Mouse (Mus musculus) liver, embryonic 15.5 days (tissue): ENCODE results near the gene Fam25c. TPM values are rescaled to one million over a fixed set of nuclear protein-coding genes. Genes with fewer than 3 reads are reported as not detected.
"Not testable (repeated sequence)": the region's sequence is repeated elsewhere in the genome, so short reads cannot be mapped to it uniquely, and the experiment has no call there.

ENCODE experiments used
- ATAC-seq: fragments of 200-750 bp; cut with Nextera tagmentation; 2 replicates; pipeline ENCODE4 v1.8.0; 2017; ENCODE audit warnings: moderate number of reproducible peaks, mild to moderate bottlenecking, moderate library complexity; ENCODE audit not compliant: insufficient read depth
- H3K27ac ChIP-seq: fragments of 300-500 bp; sonication (generic); replicated peaks from 2 replicates; pipeline ENCODE4 v1.5.1; 2015; ENCODE audit warnings: mild to moderate bottlenecking, inconsistent platforms
- H3K27me3 ChIP-seq: fragments of 300-500 bp; sonication (generic); 2 replicates; pipeline ENCODE4 v1.6.1; 2015; ENCODE audit warnings: mild to moderate bottlenecking, inconsistent platforms
- H3K36me3 ChIP-seq: fragments of 300-500 bp; sonication (generic); replicated peaks from 2 replicates; pipeline ENCODE4 v1.6.1; 2015; ENCODE audit warnings: moderate library complexity, mild to moderate bottlenecking, inconsistent platforms
- H3K4me1 ChIP-seq: fragments of 300-500 bp; sonication (generic); replicated peaks from 2 replicates; pipeline ENCODE4 v1.6.1; 2015; ENCODE audit warnings: inconsistent platforms
- H3K4me2 ChIP-seq: fragments of 300-500 bp; sonication (generic); 2 replicates; pipeline ENCODE4 v1.6.1; 2015; ENCODE audit warnings: moderate library complexity, mild to moderate bottlenecking, inconsistent platforms
- H3K4me3 ChIP-seq: fragments of 300-500 bp; sonication (generic); replicated peaks from 2 replicates; pipeline ENCODE4 v1.5.1; 2015; ENCODE audit warnings: mild to moderate bottlenecking, inconsistent platforms
- H3K9ac ChIP-seq: fragments of 300-500 bp; sonication (generic); 2 replicates; pipeline ENCODE4 v1.6.1; 2015; ENCODE audit warnings: moderate library complexity, mild to moderate bottlenecking, inconsistent platforms
- H3K9me3 ChIP-seq: fragments of 300-500 bp; sonication (generic); replicated peaks from 2 replicates; pipeline ENCODE4 v1.6.1; 2016; ENCODE audit warnings: inconsistent platforms
- WGBS: fragments of 180-500 bp; shearing (Covaris S2); methylation state at CpG from one replicate; pipeline ENCODE4 v1.1.7; 2015; ENCODE audit warnings: mixed read lengths; ENCODE audit not compliant: insufficient replicate concordance; 5-methylcytosine and 5-hydroxymethylcytosine counted together
- polyA plus RNA-seq: library from polyadenylated mRNA; unstranded; fragments of >200 nt; fragmentation: Nextera tagmentation; extraction: Ambion mirVana; gene quantifications from 2 replicates; pipeline ENCODE4 v1.2.1, GENCODE M21; 2015

Gene Fam25c
- polyA plus RNA-seq, 1 experiment from 2014 or later = 0.25 TPM

GRCm38 (mm10) chr14:34377121-34377520 is 21.9 kb upstream of the Fam25c start:
- Histone ChIP-seq H3K4me2 (no peak overlapping the region), H3K4me1 (no peaks in the 10 kb centered on the region), H3K9ac (no peak overlapping the region), H3K27me3 (no peaks in the 10 kb centered on the region), H3K36me3 (no peaks in the 10 kb centered on the region), H3K27ac (no peak overlapping the region), H3K9me3 (no peaks in the 10 kb centered on the region), H3K4me3 (no peak overlapping the region)
- no peak for ATAC-seq
- 52% methylated on average over 4 of the region's 4 CpGs for WGBS

- no peaks in the 10 kb centered on the region for H3K27me3 ChIP-seq
- H3K9ac ChIP-seq = no peak overlapping the region
- no peak for ATAC-seq
- WGBS = 72% methylated on average over 5 of the region's 5 CpGs
- H3K4me1 ChIP-seq = no peaks in the 10 kb centered on the region
- H3K27ac ChIP-seq = no peak overlapping the region
- H3K4me2 ChIP-seq = no peak overlapping the region
- no peaks in the 10 kb centered on the region for H3K9me3 ChIP-seq
- 0 out of 2 replicates have a peak overlapping the region, but pooled peaks have one; percentile 12 for H3K4me3 ChIP-seq
- H3K36me3 ChIP-seq = no peaks in the 10 kb centered on the region
These were observed 20.7 kb upstream of the Fam25c start for GRCm38 (mm10) chr14:34375941-34376340.

DNA sequence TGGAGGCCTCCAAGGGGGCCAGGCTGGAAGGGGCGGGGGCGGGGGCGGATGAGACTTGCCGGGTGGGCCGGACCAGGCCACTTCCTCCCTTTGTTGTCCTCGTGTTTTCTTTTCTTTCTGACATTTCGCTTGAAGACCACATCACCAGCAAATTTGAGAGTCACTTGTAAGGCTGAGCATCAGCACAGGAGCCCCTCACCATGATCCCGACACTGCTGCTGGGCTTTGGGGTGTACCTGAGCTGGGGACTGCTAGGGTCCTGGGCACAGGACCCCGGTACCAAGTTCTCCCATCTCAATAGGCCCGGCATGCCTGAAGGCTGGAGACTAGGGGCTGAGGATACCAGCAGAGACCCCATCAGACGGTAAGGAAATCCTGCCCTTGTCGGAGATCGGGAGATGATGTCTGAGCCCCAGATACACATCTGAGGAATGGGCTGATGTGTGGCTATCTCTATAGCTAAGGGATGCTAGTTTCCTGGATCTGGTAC is 20.2 kb upstream of the Fam25c start, which contains the start of gene Mmrn2:
Mmrn2 (plus strand) TSS at position 51 of the 490 bp plus-strand sequence.
- Histone ChIP-seq H3K9ac (no peak within 1 kb of the TSS), H3K4me3 (0 out of 2 replicates have a peak within 1 kb of the TSS, but pooled peaks have one; percentile 12), H3K9me3 (no peaks in the 10 kb centered on the region), H3K4me2 (no peak within 1 kb of the TSS), H3K36me3 (no peaks in the 10 kb centered on the region), H3K27me3 (no peaks in the 10 kb centered on the region), H3K4me1 (no peaks in the 10 kb centered on the region), H3K27ac (no peak within 1 kb of the TSS)
- 44% methylated on average over 13 of the region's 13 CpGs for WGBS
- ATAC-seq = no peak

GRCm38 (mm10) chr14:34374577-34374976 is 19.3 kb upstream of the Fam25c start, which contains the start of gene Sncg:
TSS of gene Sncg (minus strand) at chr14:34374789.
- WGBS = 45% methylated on average over 10 of the region's 10 CpGs
- Histone ChIP-seq H3K36me3 (no peaks in the 10 kb centered on the region), H3K27me3 (no peaks in the 10 kb centered on the region), H3K9ac (no peak within 1 kb of the TSS), H3K4me3 (0 out of 2 replicates have a peak within 1 kb of the TSS, but pooled peaks have one; percentile 12), H3K4me1 (no peaks in the 10 kb centered on the region), H3K4me2 (no peak within 1 kb of the TSS), H3K9me3 (no peaks in the 10 kb centered on the region), H3K27ac (no peak within 1 kb of the TSS)
- no peak for ATAC-seq

DNA sequence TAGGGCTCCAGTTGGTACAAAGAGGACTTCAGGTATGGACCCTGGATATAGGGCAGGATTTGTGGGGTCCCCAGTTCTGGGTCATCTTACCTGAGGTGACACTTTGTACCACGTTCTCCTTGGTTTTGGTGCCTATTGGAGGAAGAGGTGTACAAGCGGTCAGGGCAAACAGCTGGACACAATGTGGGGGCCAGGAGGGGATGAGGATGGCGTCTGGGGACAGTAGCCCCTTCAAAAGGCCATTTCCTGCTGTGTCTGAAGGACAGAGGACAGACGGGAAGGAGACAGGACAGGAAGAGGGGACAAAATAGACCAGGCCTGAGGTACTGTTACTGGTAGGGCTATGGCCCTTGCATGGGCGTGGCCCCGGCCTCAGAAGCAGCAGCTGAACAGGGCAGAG is 18.3 kb upstream of the Fam25c start:
- no peak for ATAC-seq
- H3K4me3 ChIP-seq = no peak overlapping the region
- H3K4me2 ChIP-seq = no peak overlapping the region
- H3K36me3 ChIP-seq = no peaks in the 10 kb centered on the region
- 49% methylated on average over 6 of the region's 6 CpGs for WGBS
- no peaks in the 10 kb centered on the region for H3K4me1 ChIP-seq
- no peak overlapping the region for H3K27ac ChIP-seq
- no peaks in the 10 kb centered on the region for H3K9me3 ChIP-seq
- H3K27me3 ChIP-seq = no peaks in the 10 kb centered on the region
- no peak overlapping the region for H3K9ac ChIP-seq

DNA sequence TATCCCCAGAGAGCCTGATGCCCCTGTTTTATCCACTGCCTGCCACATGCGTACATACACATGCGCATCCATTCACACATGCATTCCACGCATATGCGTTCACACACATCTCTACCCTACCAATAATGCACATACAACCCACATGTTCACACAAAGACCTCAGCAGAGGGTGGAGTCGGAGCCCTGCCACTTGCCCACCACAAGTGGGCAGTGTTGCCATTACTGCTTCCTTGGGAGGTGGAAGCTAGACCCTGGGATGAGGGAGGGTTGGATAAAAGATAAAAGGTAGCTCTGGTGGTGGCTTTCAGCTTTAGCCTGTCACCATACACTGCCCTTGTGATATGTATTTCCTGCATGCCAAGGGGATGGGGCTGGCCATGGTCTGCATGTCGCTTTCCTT is 17.4 kb upstream of the Fam25c start:
- no peak overlapping the region for H3K4me3 ChIP-seq
- H3K27ac ChIP-seq = no peak overlapping the region
- H3K9ac ChIP-seq = no peak overlapping the region
- H3K9me3 ChIP-seq = no peaks in the 10 kb centered on the region
- no peak overlapping the region for H3K4me2 ChIP-seq
- WGBS = 70% methylated on average over 6 of the region's 6 CpGs
- no peaks in the 10 kb centered on the region for H3K27me3 ChIP-seq
- no peaks in the 10 kb centered on the region for H3K36me3 ChIP-seq
- no peaks in the 10 kb centered on the region for H3K4me1 ChIP-seq
- ATAC-seq = no peak

- Histone ChIP-seq H3K27ac (no peak overlapping the region), H3K9me3 (no peaks in the 10 kb centered on the region), H3K27me3 (no peaks in the 10 kb centered on the region), H3K4me3 (no peak overlapping the region), H3K9ac (no peak overlapping the region), H3K4me2 (no peak overlapping the region), H3K4me1 (no peaks in the 10 kb centered on the region), H3K36me3 (no peaks in the 10 kb centered on the region)
- ATAC-seq = no peak
- WGBS = 63% methylated on average over 2 of the region's 2 CpGs
These were observed 16.5 kb upstream of the Fam25c start for GRCm38 (mm10) chr14:34371763-34372162.

GRCm38 (mm10) chr14:34370921-34371320 is 15.7 kb upstream of the Fam25c start:
- H3K9me3 ChIP-seq = no peaks in the 10 kb centered on the region
- ATAC-seq = no peak
- H3K4me3 ChIP-seq = no peak overlapping the region
- H3K9ac ChIP-seq = no peak overlapping the region
- WGBS = 50% methylated on average over 3 of the region's 3 CpGs
- H3K36me3 ChIP-seq = no peaks in the 10 kb centered on the region
- H3K4me2 ChIP-seq = no peak overlapping the region
- no peak overlapping the region for H3K27ac ChIP-seq
- no peaks in the 10 kb centered on the region for H3K4me1 ChIP-seq
- no peaks in the 10 kb centered on the region for H3K27me3 ChIP-seq

- Histone ChIP-seq H3K4me3 (no peak overlapping the region), H3K9ac (no peak overlapping the region)
- ATAC-seq = no peak
These were observed 15.0 kb upstream of the Fam25c start for GRCm38 (mm10) chr14:34370203-34370602.

DNA sequence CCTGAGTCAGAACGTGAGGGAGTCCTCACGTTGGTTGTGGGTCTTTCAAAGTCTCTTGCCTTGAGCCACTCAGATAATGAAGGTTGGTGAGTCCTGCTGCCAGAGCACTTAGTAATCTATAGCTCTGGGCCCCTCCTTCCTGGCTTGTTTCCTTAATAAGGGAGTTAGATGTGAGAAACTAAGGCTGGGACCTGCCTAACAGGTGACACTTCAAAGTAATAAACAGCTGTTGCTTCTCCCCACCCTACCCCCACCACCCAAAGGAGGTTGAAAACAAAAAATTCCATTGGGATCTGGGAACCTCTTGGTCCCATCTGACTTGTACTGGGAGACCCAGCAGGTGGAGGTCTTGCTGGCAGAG is 9.9 kb upstream of the Fam25c start:
- H3K9ac ChIP-seq = no peak overlapping the region
- peaks cover 17% of the 10 kb centered on the region; the same call in 1 of the 2 replicates for H3K4me1 ChIP-seq
- H3K4me2 ChIP-seq = no peak overlapping the region
- H3K27ac ChIP-seq = no peak overlapping the region
- WGBS = 53% methylated on average over 2 of the region's 2 CpGs
- H3K9me3 ChIP-seq = no peaks in the 10 kb centered on the region
- no peaks in the 10 kb centered on the region for H3K36me3 ChIP-seq
- H3K4me3 ChIP-seq = no peak overlapping the region
- H3K27me3 ChIP-seq = no peaks in the 10 kb centered on the region
- ATAC-seq = no peak

More at GRCm38 (mm10) chr14:34370203-34370602, 15.0 kb upstream of the Fam25c start:
- 54% methylated on average over 3 of the region's 3 CpGs for WGBS
- H3K4me1 ChIP-seq = no peaks in the 10 kb centered on the region
- H3K4me2 ChIP-seq = no peak overlapping the region
- H3K36me3 ChIP-seq = no peaks in the 10 kb centered on the region
- no peak overlapping the region for H3K27ac ChIP-seq
- no peaks in the 10 kb centered on the region for H3K9me3 ChIP-seq
- H3K27me3 ChIP-seq = no peaks in the 10 kb centered on the region

DNA sequence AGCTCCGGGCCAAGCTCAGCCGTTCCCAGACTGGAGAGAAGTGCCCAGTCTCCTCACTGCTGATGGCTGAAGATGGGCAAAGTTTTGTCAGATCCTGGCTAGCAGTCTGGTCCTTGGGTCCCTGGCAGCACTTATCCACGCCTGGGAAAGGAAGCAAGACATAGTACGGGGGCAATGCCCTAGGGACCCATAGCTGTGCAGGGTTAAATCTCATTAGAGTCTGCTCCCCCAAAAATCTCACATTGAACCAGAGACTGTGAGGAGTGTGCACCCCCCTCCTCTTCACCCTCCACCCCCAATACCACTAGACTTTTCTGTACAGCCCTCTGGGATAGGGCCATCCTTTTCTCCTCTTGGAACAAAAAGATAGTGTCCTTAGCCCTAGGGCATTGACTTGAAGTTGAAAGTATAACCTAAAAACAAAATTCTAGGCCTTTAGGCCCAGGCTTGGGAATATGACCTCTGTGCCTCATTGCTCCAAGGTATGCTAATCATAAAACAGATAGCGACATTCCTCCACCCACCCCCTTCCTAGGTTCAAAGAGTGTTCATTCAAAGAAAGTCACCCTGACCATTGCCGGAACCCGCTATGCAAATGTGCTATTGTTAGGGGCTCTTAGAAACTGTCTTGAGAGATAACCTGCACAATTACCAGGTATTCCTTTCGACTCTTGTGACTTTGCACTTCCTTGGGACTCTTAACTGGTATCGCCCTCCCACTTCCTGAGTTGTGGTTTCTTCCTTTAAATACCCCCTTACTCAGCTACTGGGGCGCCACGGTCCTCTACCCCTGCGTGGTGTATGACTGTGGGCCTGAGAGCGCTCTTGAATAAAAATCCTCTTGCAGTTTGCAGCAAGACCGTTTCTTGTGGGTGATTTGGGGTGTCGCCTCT is 9.3 kb upstream of the Fam25c start:
- ATAC-seq, H3K27me3 ChIP-seq, H3K4me2 ChIP-seq, H3K9ac ChIP-seq, H3K27ac ChIP-seq, H3K4me3 ChIP-seq, H3K9me3 ChIP-seq, H3K36me3 ChIP-seq: not testable (repeated sequence)
- H3K4me1 ChIP-seq = peaks cover 17% of the 10 kb centered on the region; the same call in 1 of the 2 replicates
- 72% methylated on average over 15 of the region's 15 CpGs for WGBS
